Mouse (Mus musculus) kidney, postnatal 14 days (tissue): Measurements from ENCODE around the gene Fam20a.
A peak's percentile ranks its signal among the peaks of the same experiment; 100 is the strongest.

ENCODE experiments used
- DNase-seq: peaks from one replicate; pipeline ENCODE4 v3.0.0; 2022; ENCODE audit warnings: mixed read lengths

The Fam20a gene

GRCm38 (mm10) chr11:109651566-109652024 lies 70.5 kb downstream of the Fam20a start:
- DNase-seq = peak; percentile 57

GRCm38 (mm10) chr11:109650788-109651565 lies 71.1 kb downstream of the Fam20a start:
- DNase-seq = peak; percentile 97

- DNase-seq = peak; percentile 84
Measured at GRCm38 (mm10) chr11:109649975-109650701, 71.9 kb downstream of the Fam20a start.

- no peak for DNase-seq
Measured at GRCm38 (mm10) chr11:109649206-109649605, 72.9 kb downstream of the Fam20a start, which contains the start of gene Prkar1a. Gene Prkar1a, plus strand, starts transcription at chr11:109649405.

- peak; percentile 62 for DNase-seq
Measured at GRCm38 (mm10) chr11:109648510-109648909, 73.6 kb downstream of the Fam20a start.

GRCm38 (mm10) chr11:109641498-109642222 lies 80.4 kb downstream of the Fam20a start:
- peak; percentile 61 for DNase-seq

GRCm38 (mm10) chr11:109635871-109636395 lies 86.1 kb downstream of the Fam20a start:
- DNase-seq = no peak

GRCm38 (mm10) chr11:109634928-109635327 lies 87.2 kb downstream of the Fam20a start:
- no peak for DNase-seq

GRCm38 (mm10) chr11:109629021-109629521 lies 93.0 kb downstream of the Fam20a start:
- DNase-seq = no peak

- no peak for DNase-seq
Measured at GRCm38 (mm10) chr11:109628099-109628498, 94.0 kb downstream of the Fam20a start.

GRCm38 (mm10) chr11:109627648-109628047 lies 94.4 kb downstream of the Fam20a start:
- DNase-seq = no peak

- no peak for DNase-seq
Measured at GRCm38 (mm10) chr11:109623238-109623637, 98.8 kb downstream of the Fam20a start.

GRCm38 (mm10) chr11:109622518-109623037 lies 99.5 kb downstream of the Fam20a start:
- peak; percentile 57 for DNase-seq

GRCm38 (mm10) chr11:109621183-109621582 lies 100.9 kb downstream of the Fam20a start:
- peak; percentile 59 for DNase-seq

- DNase-seq = no peak
Measured at GRCm38 (mm10) chr11:109620356-109620755, 101.7 kb downstream of the Fam20a start.
